Mouse (Mus musculus) kidney, postnatal 0 days (tissue): ENCODE data around the gene Ak5. TPM values are rescaled to one million over a fixed set of nuclear protein-coding genes. Genes with fewer than 3 reads are reported as not detected.

Source experiments
- ATAC-seq: fragments of 200-750 bp; cut with Nextera tagmentation; replicated peaks from 2 replicates; pipeline ENCODE4 v1.8.0; 2017; ENCODE audit warnings: low read depth, moderate number of reproducible peaks, moderate TSS enrichment, moderate library complexity; ENCODE audit not compliant: low FRiP score
- DNase-seq: peaks from one replicate; pipeline ENCODE4 v3.0.0-alpha.2; 2016; ENCODE audit warnings: low spot score
- H3K27ac ChIP-seq: fragments of 300-500 bp; sonication (generic); 2 replicates; pipeline ENCODE4 v1.5.1; 2014; ENCODE audit warnings: mild to moderate bottlenecking
- H3K27me3 ChIP-seq: fragments of 300-500 bp; sonication (generic); 2 replicates; pipeline ENCODE4 v1.6.1; 2014; ENCODE audit warnings: low read length, mixed read lengths; ENCODE audit not compliant: insufficient read depth
- H3K36me3 ChIP-seq: fragments of 300-500 bp; sonication (generic); 2 replicates; pipeline ENCODE4 v1.6.1; 2014; ENCODE audit warnings: low read length, mixed read lengths; ENCODE audit not compliant: insufficient read depth
- H3K4me1 ChIP-seq: fragments of 300-500 bp; sonication (generic); replicated peaks from 2 replicates; pipeline ENCODE4 v1.6.1; 2014; ENCODE audit warnings: antibody characterized with exemption, low read length, mixed read lengths; ENCODE audit not compliant: insufficient read depth
- H3K4me2 ChIP-seq: fragments of 300-500 bp; sonication (generic); 2 replicates; pipeline ENCODE4 v1.6.1; 2014; ENCODE audit warnings: mild to moderate bottlenecking, low read length, moderate library complexity, mixed read lengths
- H3K4me3 ChIP-seq: fragments of 300-500 bp; sonication (generic); replicated peaks from 2 replicates; pipeline ENCODE4 v1.5.1; 2014; ENCODE audit warnings: low read depth, low read length
- H3K9ac ChIP-seq: fragments of 300-500 bp; sonication (generic); 2 replicates; pipeline ENCODE4 v1.6.1; 2014; ENCODE audit warnings: low read depth, low read length
- H3K9me3 ChIP-seq: fragments of 300-500 bp; sonication (generic); replicated peaks from 2 replicates; pipeline ENCODE4 v1.6.1; 2016; ENCODE audit warnings: low read length, inconsistent platforms, mixed read lengths
- CTCF ChIP-seq: IDR thresholded peaks from 2 replicates; pipeline ENCODE4 v1.5.1; 2016; ENCODE audit warnings: antibody characterized with exemption, low read depth, mild to moderate bottlenecking, moderate library complexity
- WGBS: fragments of 180-500 bp; shearing (Covaris S2); extraction: QIAGEN DNeasy Blood & Tissue Kit; methylation state at CpG from one replicate; pipeline ENCODE4 v1.1.7; 2014; 5-methylcytosine and 5-hydroxymethylcytosine counted together
- polyA plus RNA-seq: library from polyadenylated mRNA; unstranded; fragments of >200 nt; fragmentation: Nextera tagmentation; extraction: Ambion mirVana; gene quantifications from 2 replicates; pipeline ENCODE4 v1.2.1, GENCODE M21; 2015

Gene Ak5
- polyA plus RNA-seq, 1 experiment from 2014 or later: 4.6 TPM

- H3K4me1 ChIP-seq: no peaks in the 10 kb centered on the region
- no peak overlapping the region for H3K9ac ChIP-seq
- no peak for ATAC-seq
- H3K36me3 ChIP-seq: no peaks in the 10 kb centered on the region
- H3K27me3 ChIP-seq: no peaks in the 10 kb centered on the region
- no peaks in the 10 kb centered on the region for H3K9me3 ChIP-seq
- WGBS: 78% methylated on average over 2 of the region's 2 CpGs
- DNase-seq: no peak
- no peak overlapping the region for H3K4me2 ChIP-seq
- no peak for TF ChIP-seq CTCF
- H3K4me3 ChIP-seq: no peak overlapping the region
- no peak overlapping the region for H3K27ac ChIP-seq
These were observed 174.3 kb downstream of the Ak5 start for GRCm38 (mm10) chr3:152493813-152494212.

GRCm38 (mm10) chr3:152492241-152492640 is 175.9 kb downstream of the Ak5 start:
- H3K4me1 ChIP-seq: no peaks in the 10 kb centered on the region
- TF ChIP-seq CTCF: no peak
- no peak for ATAC-seq
- DNase-seq: no peak
- no peak overlapping the region for H3K27ac ChIP-seq
- no peak overlapping the region for H3K9ac ChIP-seq
- no peaks in the 10 kb centered on the region for H3K9me3 ChIP-seq
- no peak overlapping the region for H3K4me2 ChIP-seq
- no peaks in the 10 kb centered on the region for H3K36me3 ChIP-seq
- H3K4me3 ChIP-seq: no peak overlapping the region
- WGBS: 65% methylated on average over 6 of the region's 6 CpGs
- no peaks in the 10 kb centered on the region for H3K27me3 ChIP-seq

GRCm38 (mm10) chr3:152490423-152490822 is 177.7 kb downstream of the Ak5 start:
- no peak for TF ChIP-seq CTCF
- Histone ChIP-seq H3K27ac (no peak overlapping the region), H3K4me3 (no peak overlapping the region), H3K36me3 (no peaks in the 10 kb centered on the region), H3K27me3 (no peaks in the 10 kb centered on the region), H3K4me1 (no peaks in the 10 kb centered on the region), H3K4me2 (no peak overlapping the region), H3K9me3 (no peaks in the 10 kb centered on the region), H3K9ac (no peak overlapping the region)
- WGBS: 88% methylated on average over 5 of the region's 5 CpGs
- no peak for ATAC-seq
- DNase-seq: no peak

- ATAC-seq (0 out of 2 replicates have a peak, but pooled peaks have one; percentile 19), DNase-seq (no peak)
- no peak overlapping the region for H3K4me2 ChIP-seq
- H3K27me3 ChIP-seq: no peaks in the 10 kb centered on the region
- no peak overlapping the region for H3K4me3 ChIP-seq
- TF ChIP-seq CTCF: no peak
- no peak overlapping the region for H3K27ac ChIP-seq
- H3K36me3 ChIP-seq: no peaks in the 10 kb centered on the region
- no peak overlapping the region for H3K9ac ChIP-seq
- H3K4me1 ChIP-seq: peaks cover 4% of the 10 kb centered on the region; the same call in 1 of the 2 replicates
- no peaks in the 10 kb centered on the region for H3K9me3 ChIP-seq
- 78% methylated on average over 4 of the region's 4 CpGs for WGBS
These were observed 179.2 kb downstream of the Ak5 start for GRCm38 (mm10) chr3:152488964-152489363.

GRCm38 (mm10) chr3:152484206-152484605 is 184.0 kb downstream of the Ak5 start:
- Histone ChIP-seq H3K4me2 (no peak overlapping the region), H3K9me3 (no peaks in the 10 kb centered on the region), H3K4me1 (peaks cover 8% of the 10 kb centered on the region; the same call in 1 of the 2 replicates), H3K9ac (no peak overlapping the region), H3K27me3 (no peaks in the 10 kb centered on the region), H3K4me3 (no peak overlapping the region), H3K27ac (peak overlapping the region; percentile 70; the same call in 1 of the 2 replicates), H3K36me3 (no peaks in the 10 kb centered on the region)
- TF ChIP-seq CTCF: no peak
- WGBS: 40% methylated on average over 6 of the region's 6 CpGs
- ATAC-seq (no peak), DNase-seq (peak; percentile 86)

GRCm38 (mm10) chr3:152483800-152484199 is 184.4 kb downstream of the Ak5 start:
- no peak for TF ChIP-seq CTCF
- H3K27me3 ChIP-seq: no peaks in the 10 kb centered on the region
- H3K4me3 ChIP-seq: no peak overlapping the region
- no peaks in the 10 kb centered on the region for H3K9me3 ChIP-seq
- ATAC-seq (no peak), DNase-seq (peak; percentile 34)
- WGBS: 37% methylated on average over 7 of the region's 7 CpGs
- H3K36me3 ChIP-seq: no peaks in the 10 kb centered on the region
- peak overlapping the region; percentile 70 for H3K27ac ChIP-seq
- no peak overlapping the region for H3K9ac ChIP-seq
- H3K4me1 ChIP-seq: peaks cover 8% of the 10 kb centered on the region; the same call in 1 of the 2 replicates
- no peak overlapping the region for H3K4me2 ChIP-seq

- 78% methylated on average over 8 of the region's 8 CpGs for WGBS
- no peak overlapping the region for H3K27ac ChIP-seq
These were observed 186.0 kb downstream of the Ak5 start for GRCm38 (mm10) chr3:152482182-152482581.

More at GRCm38 (mm10) chr3:152482182-152482581, 186.0 kb downstream of the Ak5 start:
- DNase-seq: no peak
- Histone ChIP-seq H3K9me3 (no peaks in the 10 kb centered on the region), H3K4me2 (no peak overlapping the region), H3K9ac (no peak overlapping the region), H3K27me3 (no peaks in the 10 kb centered on the region), H3K4me3 (no peak overlapping the region), H3K36me3 (no peaks in the 10 kb centered on the region), H3K4me1 (peaks cover 8% of the 10 kb centered on the region; the same call in 1 of the 2 replicates)
- no peak for ATAC-seq
- no peak for TF ChIP-seq CTCF
